Mouse (Mus musculus) gastrocnemius, postnatal 36 days (tissue): ENCODE measurements at regions not wholly inside any gene's neighbourhood (a gene's known extent, or its start where the extent isn't known, plus 50 kb on each side); places are given as distances from the start of the nearest gene placed in this dataset.
A peak's percentile ranks its signal among the peaks of the same experiment; 100 is the strongest.

Experiments
- DNase-seq, 2 experiments: peaks; one replicate each; pipeline ENCODE4 v3.0.0; 2022
- intact Hi-C: fragments of 180-260 bp; cut with DNase I; formaldehyde crosslinking; loops from one replicate; pipeline ENCODE4 v1.15.1; 2025

GRCm38 (mm10) chr6:147686927-147687326, 211.3 kb downstream of the Ccdc91 start:
- DNase-seq = no peak
- intact Hi-C loops = no loop called here

- intact Hi-C loops = no loop called here
- DNase-seq = no peak
Observed at GRCm38 (mm10) chr6:147698255-147698654, 222.6 kb downstream of the Ccdc91 start.

GRCm38 (mm10) chr6:147699449-147699848, 223.8 kb downstream of the Ccdc91 start:
- no peak for DNase-seq
- intact Hi-C loops = no loop called here

GRCm38 (mm10) chr6:147700629-147701028, 225.0 kb downstream of the Ccdc91 start:
- intact Hi-C loops = no loop called here

GRCm38 (mm10) chr6:147701956-147702355, 226.3 kb downstream of the Ccdc91 start:
- DNase-seq = no peak
- intact Hi-C loops = no loop called here

More at GRCm38 (mm10) chr6:147700629-147701028, 225.0 kb downstream of the Ccdc91 start:
- no peak for DNase-seq

- intact Hi-C loops = no loop called here
- DNase-seq = no peak
Observed at GRCm38 (mm10) chr6:147704297-147704696, 228.7 kb downstream of the Ccdc91 start.

GRCm38 (mm10) chr6:147705936-147706335, 230.3 kb downstream of the Ccdc91 start:
- intact Hi-C loops = no loop called here
- DNase-seq = no peak

GRCm38 (mm10) chr6:147706741-147707140, 231.1 kb downstream of the Ccdc91 start:
- DNase-seq = no peak
- intact Hi-C loops = no loop called here

GRCm38 (mm10) chr6:147718052-147718712, 242.6 kb downstream of the Ccdc91 start:
- peak in 1 of 2 experiments; percentile 28 for DNase-seq
- intact Hi-C loops = no loop called here

- intact Hi-C loops = no loop called here
- no peak for DNase-seq
Observed at GRCm38 (mm10) chr6:147718713-147719490, 243.3 kb downstream of the Ccdc91 start.

- intact Hi-C loops = no loop called here
Observed at GRCm38 (mm10) chr6:147719539-147719938, 243.9 kb downstream of the Ccdc91 start.

GRCm38 (mm10) chr6:147723336-147723735, 247.7 kb downstream of the Ccdc91 start:
- DNase-seq = no peak
- intact Hi-C loops = no loop called here

More at GRCm38 (mm10) chr6:147719539-147719938, 243.9 kb downstream of the Ccdc91 start:
- DNase-seq = no peak

GRCm38 (mm10) chr6:147726987-147727386, 251.4 kb downstream of the Ccdc91 start:
- DNase-seq = no peak
- intact Hi-C loops = no loop called here

GRCm38 (mm10) chr6:147727644-147728533, 252.3 kb downstream of the Ccdc91 start:
- no peak for DNase-seq
- intact Hi-C loops = no loop called here

GRCm38 (mm10) chr6:147729721-147730120, 254.1 kb downstream of the Ccdc91 start:
- intact Hi-C loops = no loop called here
- DNase-seq = no peak

GRCm38 (mm10) chr6:147738621-147739325, 263.1 kb downstream of the Ccdc91 start:
- DNase-seq = no peak
- intact Hi-C loops = no loop called here

GRCm38 (mm10) chr6:147741446-147741845, 265.8 kb downstream of the Ccdc91 start:
- intact Hi-C loops = no loop called here
- no peak for DNase-seq

- intact Hi-C loops = no loop called here
- no peak for DNase-seq
Observed at GRCm38 (mm10) chr6:147744081-147744480, 268.5 kb downstream of the Ccdc91 start.

GRCm38 (mm10) chr6:147745690-147746089, 270.1 kb downstream of the Ccdc91 start:
- DNase-seq = no peak

GRCm38 (mm10) chr6:147747945-147748344, 272.3 kb downstream of the Ccdc91 start:
- no peak for DNase-seq
- intact Hi-C loops = no loop called here

More at GRCm38 (mm10) chr6:147745690-147746089, 270.1 kb downstream of the Ccdc91 start:
- intact Hi-C loops = no loop called here
